Mouse (Mus musculus) lung, adult 2 months (tissue): Measurements from ENCODE around the gene Gm20388. TPM values are rescaled to one million over a fixed set of nuclear protein-coding genes. Genes with fewer than 3 reads are reported as not detected.

Source experiments
- DNase-seq: peaks from one replicate; pipeline ENCODE4 v3.0.0; 2022
- H3K4me1 ChIP-seq: fragments of 200-500 bp; 2 replicates; pipeline ENCODE4 v1.6.1; 2011; ENCODE audit warnings: low read length; ENCODE audit not compliant: control insufficient read depth, insufficient read depth
- H3K4me3 ChIP-seq: fragments of 200-500 bp; replicated peaks from 2 replicates; pipeline ENCODE3; 2011; ENCODE audit warnings: low read depth, mild to moderate bottlenecking, control low read depth, low read length; ENCODE audit errors: extremely low read depth
- CTCF ChIP-seq: fragments of 200-500 bp; IDR thresholded peaks from 2 replicates; pipeline ENCODE4 v1.5.1; 2011; ENCODE audit warnings: mild to moderate bottlenecking, low read length, control low read depth; ENCODE audit not compliant: insufficient read depth
- POLR2A ChIP-seq: fragments of 200-500 bp; IDR thresholded peaks from 2 replicates; pipeline ENCODE4 v1.6.1; 2011; ENCODE audit warnings: low read depth, mild to moderate bottlenecking, control low read depth, low read length, borderline replicate concordance; ENCODE audit errors: extremely low read depth
- WGBS: fragments of 180-500 bp; shearing (Covaris S2); methylation state at CpG from one replicate; pipeline ENCODE4 v1.1.7; 2018; 5-methylcytosine and 5-hydroxymethylcytosine counted together
- polyA plus RNA-seq: library from polyadenylated mRNA; depleted of rRNA; stranded (reverse); fragments of >200 nt; gene quantifications from 2 replicates; pipeline ENCODE4 v1.2.3, GENCODE M21; 2012

Gm20388 gene
- polyA plus RNA-seq, 1 experiment, result 67.8 TPM

DNA sequence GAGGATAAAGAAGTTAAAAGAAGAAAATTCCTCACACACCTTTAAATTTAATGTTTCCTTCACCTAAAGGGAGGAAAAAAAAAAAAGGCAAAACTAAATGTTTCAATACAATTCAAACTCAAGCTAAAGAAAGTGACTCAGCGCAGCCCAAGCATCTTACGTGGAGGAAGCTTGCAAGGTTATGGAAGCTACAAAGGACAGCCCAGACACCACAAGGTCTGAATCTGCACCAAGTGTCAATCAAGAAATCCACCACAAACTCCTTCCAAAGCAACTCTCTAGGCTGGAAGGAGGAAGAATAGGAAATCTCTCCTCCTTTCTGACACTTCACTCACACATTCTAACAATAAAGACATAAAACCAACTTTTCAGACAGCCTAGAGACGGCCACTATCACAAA lies 3068.8 kb downstream of the Gm20388 start:
- WGBS, result 81% methylated on average over 3 of the region's 3 CpGs
- H3K4me1 ChIP-seq, result peaks cover 18% of the 10 kb centered on the region
- H3K4me3 ChIP-seq, result no peak overlapping the region
- no peak for DNase-seq
- TF ChIP-seq CTCF (no peak), POLR2A (no peak)

DNA sequence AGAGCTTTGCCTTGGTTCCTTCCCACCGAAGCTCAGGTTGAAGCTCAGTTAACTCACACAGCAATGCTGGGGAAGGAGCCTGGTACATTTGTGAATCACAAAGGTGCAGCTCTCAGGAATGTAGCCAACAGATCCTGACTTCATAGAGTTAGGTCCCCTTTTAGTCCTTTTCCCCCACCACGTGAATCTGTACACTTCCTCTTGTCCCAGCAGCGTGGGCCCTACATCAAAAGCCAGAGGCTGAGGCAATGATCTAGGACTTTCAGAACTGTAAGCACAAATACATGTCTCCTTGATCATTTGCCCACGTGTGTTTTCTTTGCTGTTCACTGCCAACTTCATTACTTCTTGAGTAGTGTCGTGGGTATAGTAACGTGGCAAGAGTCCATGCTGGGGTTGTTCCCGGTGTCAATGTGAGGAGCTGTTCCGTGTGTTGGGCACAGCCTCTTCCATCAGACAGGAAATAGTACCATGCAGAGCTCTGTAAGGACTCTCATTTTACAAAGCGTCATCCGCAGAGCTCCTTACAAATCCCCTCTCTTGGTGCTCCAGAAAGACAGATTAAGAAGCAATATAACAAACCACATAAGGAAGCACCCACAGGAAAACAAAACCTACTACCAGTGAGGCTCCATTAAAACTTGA lies 3069.3 kb downstream of the Gm20388 start:
- Histone ChIP-seq H3K4me3 (no peak overlapping the region), H3K4me1 (peaks cover 19% of the 10 kb centered on the region)
- WGBS, result 22% methylated on average over 10 of the region's 10 CpGs
- no peak for DNase-seq
- no peak for TF ChIP-seq CTCF

GRCm38 (mm10) chr8:122981646-122982045 lies 3071.0 kb downstream of the Gm20388 start:
- no peak for DNase-seq

DNA sequence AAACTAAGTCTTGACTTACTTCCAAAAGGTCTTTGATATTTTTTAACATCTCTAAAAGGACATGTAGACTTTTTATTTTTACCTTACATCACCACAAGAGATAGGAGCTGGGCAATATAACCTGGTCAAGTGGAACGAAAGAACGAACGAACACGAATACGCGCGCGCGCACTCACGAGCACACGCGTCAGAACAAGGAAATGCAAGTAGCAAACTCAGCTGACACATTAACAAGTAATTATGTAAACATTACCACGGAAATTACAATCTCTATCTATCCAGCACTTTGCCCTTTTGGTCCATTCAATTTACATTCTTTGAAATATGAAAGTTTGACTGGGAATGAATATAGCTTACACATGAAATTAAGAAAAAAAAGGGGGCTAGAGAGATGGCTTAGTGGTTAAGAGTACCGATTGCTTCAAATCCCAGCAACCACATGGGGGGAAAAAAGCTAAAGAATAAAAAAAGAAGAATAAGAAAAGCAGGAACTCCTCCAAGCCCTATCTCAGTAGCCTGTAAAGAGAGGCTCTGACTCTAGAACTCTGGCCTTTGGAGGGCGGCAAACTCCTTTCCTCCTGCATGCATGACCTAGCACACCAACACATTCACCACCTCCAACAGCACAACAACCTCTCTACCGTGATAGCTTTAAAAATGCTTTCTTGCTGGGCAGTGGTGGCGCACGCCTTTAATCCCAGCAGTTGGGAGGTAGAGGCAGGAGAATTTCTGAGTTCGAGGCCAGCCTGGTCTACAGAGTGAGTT lies 3072.7 kb downstream of the Gm20388 start:
- no peak for DNase-seq
- TF ChIP-seq CTCF (peak; percentile 8; the same call in 1 of the 2 replicates), POLR2A (no peak)
- WGBS, result 70% methylated on average over 19 of the region's 19 CpGs

More at GRCm38 (mm10) chr8:122981646-122982045, 3071.0 kb downstream of the Gm20388 start:
- Histone ChIP-seq H3K4me1 (peaks cover 29% of the 10 kb centered on the region), H3K4me3 (no peak overlapping the region)
- TF ChIP-seq CTCF (no peak), POLR2A (no peak)
- WGBS, result 52% methylated on average over 5 of the region's 5 CpGs

DNA sequence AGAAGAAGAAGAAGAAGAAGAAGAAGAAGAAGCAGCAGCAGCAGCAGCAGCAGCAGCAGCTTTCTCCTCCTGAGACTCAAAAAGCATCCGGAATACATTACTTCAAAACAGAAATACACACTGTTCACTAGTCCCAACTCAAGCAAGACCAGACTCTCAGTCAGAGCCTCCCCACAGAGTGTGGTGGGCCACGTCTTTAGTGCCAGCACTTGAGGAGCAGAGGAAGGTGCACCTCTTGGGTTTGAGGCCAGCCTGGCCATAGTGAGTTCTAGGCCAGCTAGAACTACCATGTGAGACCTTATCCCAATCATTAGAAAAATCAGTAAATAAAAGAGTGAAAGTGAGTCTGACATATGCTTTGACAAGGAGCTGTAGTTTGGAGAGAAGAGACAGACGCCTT lies 3073.5 kb downstream of the Gm20388 start:
- DNase-seq, result no peak
- Histone ChIP-seq H3K4me3 (no peak overlapping the region), H3K4me1 (peaks cover 32% of the 10 kb centered on the region)
- TF ChIP-seq POLR2A (no peak), CTCF (no peak)
- 76% methylated on average over 3 of the region's 3 CpGs for WGBS

More for the DNA sequence above, 3072.7 kb downstream of the Gm20388 start:
- Histone ChIP-seq H3K4me1 (peaks cover 32% of the 10 kb centered on the region), H3K4me3 (no peak overlapping the region)

DNA sequence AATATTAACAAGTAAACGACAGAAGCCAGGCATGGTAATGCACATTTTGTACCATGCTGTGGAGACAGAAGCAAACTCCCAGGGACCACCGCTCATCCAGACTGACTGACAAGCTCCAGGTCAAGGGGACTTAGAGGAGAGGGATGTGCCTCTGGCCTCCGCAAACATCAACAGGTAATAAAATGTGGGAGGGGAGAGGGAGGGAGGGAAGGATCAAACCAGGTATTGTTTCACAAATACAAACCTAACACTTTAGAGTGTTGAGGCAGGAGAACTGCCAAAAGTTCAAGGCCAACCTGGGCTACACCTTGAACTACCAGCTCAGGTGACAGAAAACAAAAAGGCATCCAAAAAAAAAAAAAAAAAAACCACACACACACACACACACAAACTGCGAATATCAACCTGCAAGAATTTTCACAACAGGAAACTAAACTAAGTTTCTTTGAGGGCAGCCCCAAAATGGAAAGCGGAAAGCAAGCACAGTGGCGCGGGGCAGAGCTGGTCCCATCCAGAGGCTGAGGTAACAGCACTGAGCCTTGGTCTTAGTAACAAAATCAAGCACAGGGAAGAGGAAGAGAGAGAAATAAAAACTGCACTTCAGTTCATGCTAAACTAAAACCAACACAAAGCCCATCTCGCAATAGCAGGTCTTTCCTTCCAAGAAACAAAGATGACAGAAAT lies 3076.0 kb downstream of the Gm20388 start:
- no peak for DNase-seq
- 71% methylated on average over 8 of the region's 8 CpGs for WGBS
- TF ChIP-seq POLR2A (no peak), CTCF (no peak)
- H3K4me3 ChIP-seq, result no peak overlapping the region
- peaks cover 40% of the 10 kb centered on the region for H3K4me1 ChIP-seq

- TF ChIP-seq CTCF, result no peak
- TF ChIP-seq POLR2A, result no peak
- H3K4me1 ChIP-seq, result peaks cover 43% of the 10 kb centered on the region
Measured at GRCm38 (mm10) chr8:122987255-122987654, 3076.6 kb downstream of the Gm20388 start.

DNA sequence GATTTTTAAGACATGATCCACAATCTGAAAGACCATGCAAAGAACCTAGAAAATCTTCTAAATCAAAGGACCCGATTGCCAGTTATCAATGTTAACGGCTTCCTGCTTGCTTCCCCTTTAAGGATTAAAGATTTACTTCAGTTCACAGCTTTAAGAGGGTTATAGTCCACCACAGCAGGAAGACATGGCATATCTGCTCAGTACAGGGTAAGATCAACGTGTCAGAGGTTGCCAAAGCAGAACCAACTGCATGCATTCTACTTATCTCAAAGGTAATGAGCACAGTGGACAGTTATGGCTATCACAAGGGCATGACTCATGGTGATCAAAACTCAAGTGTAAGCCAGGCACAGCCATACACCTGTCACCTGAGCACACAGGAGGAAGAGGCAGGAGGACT lies 3078.3 kb downstream of the Gm20388 start:
- 58% methylated on average over 3 of the region's 3 CpGs for WGBS
- TF ChIP-seq CTCF (no peak), POLR2A (no peak)
- no peak for DNase-seq
- Histone ChIP-seq H3K4me1 (peaks cover 50% of the 10 kb centered on the region), H3K4me3 (no peak overlapping the region)

More at GRCm38 (mm10) chr8:122987255-122987654, 3076.6 kb downstream of the Gm20388 start:
- DNase-seq, result no peak
- no peak overlapping the region for H3K4me3 ChIP-seq
- WGBS, result 11% methylated on average over 2 of the region's 2 CpGs

GRCm38 (mm10) chr8:122989976-122990375 lies 3079.3 kb downstream of the Gm20388 start:
- Histone ChIP-seq H3K4me3 (no peak overlapping the region), H3K4me1 (peaks cover 56% of the 10 kb centered on the region)
- 42% methylated on average over 2 of the region's 2 CpGs for WGBS
- no peak for DNase-seq
- no peak for TF ChIP-seq CTCF
- TF ChIP-seq POLR2A, result no peak
